Mouse (Mus musculus) liver, postnatal 0 days (tissue): ENCODE data around the gene Tmtc4.

ENCODE experiments used
- CTCF ChIP-seq: sonication (generic); IDR thresholded peaks from 2 replicates; pipeline ENCODE4 v1.5.1; 2016; ENCODE audit warnings: antibody characterized with exemption, low read depth
- EP300 ChIP-seq: IDR thresholded peaks from 2 replicates; pipeline ENCODE4 v1.6.1; 2016; ENCODE audit warnings: antibody characterized with exemption, low read depth, mild to moderate bottlenecking

- TF ChIP-seq CTCF, result no peak
- no peak for TF ChIP-seq EP300
Observed at GRCm38 (mm10) chr14:122872612-122873011, 111.2 kb downstream of the Tmtc4 start.
